ENCODE assay signal across 15 mouse cellular contexts in genomic region chr9:51787380-51787779, GRCm38 (mm10). TPM values are rescaled to one million over a fixed set of nuclear protein-coding genes. Genes with fewer than 3 reads are reported as not detected.
DNase-seq lines count a peak whose midpoint lies in the region; ATAC-seq and TF ChIP-seq lines count a peak whose summit lies in the region.
"Had no signal": no experiment of that assay in that cellular context is flagged by ENCODE, and none has a peak within 500 bp of the region (broad histone marks: within the 10 kb centered on the region; RNA-seq: fewer than 3 reads in every experiment).

No protein-coding gene starts in this region.

- H3K36me3 ChIP-seq in forebrain, postnatal 0 days (ENCODE audit: insufficient read depth) = peaks cover 4% of the 10 kb centered on the region; the same call in 1 of the 2 replicates
- no peaks in the 10 kb centered on the region for H3K36me3 ChIP-seq in forebrain, embryonic 15.5 days
- H3K36me3 ChIP-seq in lung, embryonic 14.5 days (ENCODE audit: insufficient read depth) = no peaks in the 10 kb centered on the region
- H3K36me3 ChIP-seq in E14TG2a.4 (ENCODE audit: insufficient read depth, low read length) = no peaks in the 10 kb centered on the region
- H3K36me3 ChIP-seq in embryonic facial prominence, embryonic 14.5 days (ENCODE audit: control insufficient read depth, insufficient read depth, low read length) = no peaks in the 10 kb centered on the region
- H3K36me3 ChIP-seq: limb, embryonic 12.5 days had no signal

- no peaks in the 10 kb centered on the region for H3K4me1 ChIP-seq in forebrain, postnatal 0 days (ENCODE audit: insufficient read depth)
- peaks cover 6% of the 10 kb centered on the region for H3K4me1 ChIP-seq in forebrain, embryonic 15.5 days
- H3K4me1 ChIP-seq in lung, embryonic 14.5 days (ENCODE audit: insufficient read depth) = no peaks in the 10 kb centered on the region
- H3K4me1 ChIP-seq in E14TG2a.4 (replicated peaks; ENCODE audit: low read depth, low read length) = no peaks in the 10 kb centered on the region
- H3K4me1 ChIP-seq in embryonic facial prominence, embryonic 14.5 days (ENCODE audit: control insufficient read depth, insufficient read depth, low read length) = no peaks in the 10 kb centered on the region
- H3K4me1 ChIP-seq: forebrain, embryonic 13.5 days; limb, embryonic 12.5 days had no signal

- H3K27me3 ChIP-seq in forebrain, postnatal 0 days (ENCODE audit: insufficient read depth, low read length) = no peaks in the 10 kb centered on the region
- H3K27me3 ChIP-seq in forebrain, embryonic 15.5 days = no peaks in the 10 kb centered on the region
- H3K27me3 ChIP-seq in lung, embryonic 14.5 days (ENCODE audit: insufficient read depth, low read length) = no peaks in the 10 kb centered on the region
- H3K27me3 ChIP-seq in E14TG2a.4 (ENCODE audit: insufficient read depth, low read length) = no peaks in the 10 kb centered on the region
- H3K27me3 ChIP-seq in embryonic facial prominence, embryonic 14.5 days (replicated peaks; ENCODE audit: control insufficient read depth, insufficient read depth, low read length) = no peaks in the 10 kb centered on the region
- H3K27me3 ChIP-seq: forebrain, embryonic 13.5 days; limb, embryonic 12.5 days had no signal

- peak; percentile 48 for TF ChIP-seq CTCF in forebrain, postnatal 0 days (IDR thresholded peaks at IDR 0.05; ENCODE audit: low read depth)
- TF ChIP-seq CTCF in lung, embryonic 14.5 days (IDR thresholded peaks at IDR 0.05; ENCODE audit: low read depth) = peak; percentile 60
- 0 out of 2 replicates have a peak, but pooled peaks have one; percentile 3 for TF ChIP-seq CTCF in E14TG2a.4 (conservative IDR thresholded peaks at IDR 0.05; ENCODE audit: low read length)

- no peak overlapping the region for H3K4me3 ChIP-seq in forebrain, postnatal 0 days (ENCODE audit: low read depth, low read length)
- H3K4me3 ChIP-seq in forebrain, embryonic 15.5 days = no peak overlapping the region
- no peak overlapping the region for H3K4me3 ChIP-seq in lung, embryonic 14.5 days (ENCODE audit: low read depth, low read length)
- H3K4me3 ChIP-seq in E14TG2a.4 (replicated peaks; ENCODE audit: low read length) = no peak overlapping the region
- H3K4me3 ChIP-seq in embryonic facial prominence, embryonic 14.5 days (ENCODE audit: low read depth, low read length) = no peak overlapping the region
- H3K4me3 ChIP-seq: forebrain, embryonic 13.5 days; limb, embryonic 12.5 days had no signal

- H3K9ac ChIP-seq in forebrain, postnatal 0 days = no peak overlapping the region
- H3K9ac ChIP-seq in forebrain, embryonic 15.5 days (replicated peaks) = no peak overlapping the region
- H3K9ac ChIP-seq in lung, embryonic 14.5 days = no peak overlapping the region
- H3K9ac ChIP-seq in embryonic facial prominence, embryonic 14.5 days (ENCODE audit: low read depth, low read length) = no peak overlapping the region
- H3K9ac ChIP-seq: forebrain, embryonic 13.5 days; limb, embryonic 12.5 days had no signal

- peak; percentile 38; the same call in 1 of the 2 replicates for ATAC-seq in forebrain, postnatal 0 days
- no peak for ATAC-seq in forebrain, embryonic 15.5 days (replicated peaks)
- ATAC-seq in lung, embryonic 14.5 days (ENCODE audit: insufficient read depth) = no peak
- ATAC-seq in embryonic facial prominence, embryonic 14.5 days (ENCODE audit: low read depth) = no peak
- no peak for ATAC-seq in erythroblast, adult 5-6 weeks (replicated peaks; ENCODE audit: low FRiP score, poor library complexity, severe bottlenecking)
- ATAC-seq: forebrain, embryonic 13.5 days had no signal

- WGBS in forebrain, postnatal 0 days = 32% methylated on average over 6 of the region's 6 CpGs
- 30% methylated on average over 6 of the region's 6 CpGs for WGBS in forebrain, embryonic 15.5 days
- WGBS in lung, embryonic 14.5 days = 34% methylated on average over 6 of the region's 6 CpGs
- WGBS in embryonic facial prominence, embryonic 14.5 days = 29% methylated on average over 6 of the region's 6 CpGs

- H3K27ac ChIP-seq in forebrain, postnatal 0 days (ENCODE audit: low read depth, low read length) = no peak overlapping the region
- no peak overlapping the region for H3K27ac ChIP-seq in forebrain, embryonic 15.5 days (replicated peaks)
- H3K27ac ChIP-seq in lung, embryonic 14.5 days (ENCODE audit: low read depth) = no peak overlapping the region
- no peak overlapping the region for H3K27ac ChIP-seq in embryonic facial prominence, embryonic 14.5 days (replicated peaks; ENCODE audit: low read depth, low read length)
- H3K27ac ChIP-seq: forebrain, embryonic 13.5 days; limb, embryonic 12.5 days had no signal

- no peak overlapping the region for H3K4me2 ChIP-seq in forebrain, postnatal 0 days (ENCODE audit: low read depth)
- H3K4me2 ChIP-seq in forebrain, embryonic 15.5 days (replicated peaks) = no peak overlapping the region
- H3K4me2 ChIP-seq in lung, embryonic 14.5 days = no peak overlapping the region
- H3K4me2 ChIP-seq in embryonic facial prominence, embryonic 14.5 days (ENCODE audit: low read depth, low read length) = no peak overlapping the region
- H3K4me2 ChIP-seq: forebrain, embryonic 13.5 days; limb, embryonic 12.5 days had no signal

- no peaks in the 10 kb centered on the region for H3K9me3 ChIP-seq in forebrain, postnatal 0 days (ENCODE audit: low read length)
- H3K9me3 ChIP-seq in forebrain, embryonic 15.5 days = no peaks in the 10 kb centered on the region
- H3K9me3 ChIP-seq in lung, embryonic 14.5 days (ENCODE audit: low read depth, low read length) = no peaks in the 10 kb centered on the region
- H3K9me3 ChIP-seq in E14TG2a.4 (ENCODE audit: low read length) = no peaks in the 10 kb centered on the region
- no peaks in the 10 kb centered on the region for H3K9me3 ChIP-seq in embryonic facial prominence, embryonic 14.5 days (ENCODE audit: control insufficient read depth, low read length)
- H3K9me3 ChIP-seq: forebrain, embryonic 13.5 days; limb, embryonic 12.5 days had no signal

- no peak for DNase-seq in forebrain, postnatal 0 days
- peak; percentile 74 for DNase-seq in lung, embryonic 14.5 days
- DNase-seq in lung, adult 18-20 months = no peak
- DNase-seq in embryonic facial prominence, embryonic 14.5 days (ENCODE audit: low spot score) = peak; percentile 30
- no peak for DNase-seq in urinary bladder, adult 18-20 months (ENCODE audit: low spot score in 2 of 2)
- DNase-seq: adrenal gland, adult 8-10 months; heart, adult 18-20 months; heart, postnatal 36 days; kidney, adult 9 months; lung, postnatal 10 days had no signal

RNA-seq across cellular contexts. Expression of gene Arhgap20, which starts 22.2 kb away (rescaled TPM):
- total RNA-seq in forebrain, postnatal 0 days (2014; rRNA removed) = 40.1 and 41.1 TPM in 2 replicates
- polyA plus RNA-seq in forebrain, postnatal 0 days (2015; fragmentation: Nextera tagmentation; extraction: Ambion mirVana) = 15.3 and 22.8 TPM in 2 replicates
- 11.8 and 14.6 TPM in 2 replicates for polyA plus RNA-seq in forebrain, embryonic 15.5 days (2015; fragmentation: Nextera tagmentation; extraction: Ambion mirVana)
- polyA plus RNA-seq in lung, embryonic 14.5 days (2014; fragmentation: Nextera tagmentation; extraction: Ambion mirVana) = 16.2 and 18.1 TPM in 2 replicates
- 8.5 and 9.4 TPM in 2 replicates for polyA plus RNA-seq in embryonic facial prominence, embryonic 14.5 days (2014; fragmentation: Nextera tagmentation; extraction: Ambion mirVana)
- not detected in 2 replicates for total RNA-seq in erythroblast, adult 5-6 weeks (2015; ENCODE audit: low replicate concordance)
- total RNA-seq in erythroblast, adult 5-6 weeks (2017; ENCODE audit: low replicate concordance) = not detected in 2 replicates

Comparison
In these comparisons a context has a peak if more than half of its experiments do, and no peak if none do; other contexts are left out.
1. DNase-seq: peak in lung, embryonic 14.5 days (single experiment) and embryonic facial prominence, embryonic 14.5 days (single experiment); none in forebrain, postnatal 0 days (single experiment), lung, adult 18-20 months (0 of 2) and urinary bladder, adult 18-20 months (0 of 2).
2. CTCF ChIP-seq: peak in every context shown above with its lines; median percentile 60 in lung, embryonic 14.5 days; 48 in forebrain, postnatal 0 days; 3 in E14TG2a.4.